ENCODE assay signal across 25 mouse cellular contexts in the genomic region with DNA sequence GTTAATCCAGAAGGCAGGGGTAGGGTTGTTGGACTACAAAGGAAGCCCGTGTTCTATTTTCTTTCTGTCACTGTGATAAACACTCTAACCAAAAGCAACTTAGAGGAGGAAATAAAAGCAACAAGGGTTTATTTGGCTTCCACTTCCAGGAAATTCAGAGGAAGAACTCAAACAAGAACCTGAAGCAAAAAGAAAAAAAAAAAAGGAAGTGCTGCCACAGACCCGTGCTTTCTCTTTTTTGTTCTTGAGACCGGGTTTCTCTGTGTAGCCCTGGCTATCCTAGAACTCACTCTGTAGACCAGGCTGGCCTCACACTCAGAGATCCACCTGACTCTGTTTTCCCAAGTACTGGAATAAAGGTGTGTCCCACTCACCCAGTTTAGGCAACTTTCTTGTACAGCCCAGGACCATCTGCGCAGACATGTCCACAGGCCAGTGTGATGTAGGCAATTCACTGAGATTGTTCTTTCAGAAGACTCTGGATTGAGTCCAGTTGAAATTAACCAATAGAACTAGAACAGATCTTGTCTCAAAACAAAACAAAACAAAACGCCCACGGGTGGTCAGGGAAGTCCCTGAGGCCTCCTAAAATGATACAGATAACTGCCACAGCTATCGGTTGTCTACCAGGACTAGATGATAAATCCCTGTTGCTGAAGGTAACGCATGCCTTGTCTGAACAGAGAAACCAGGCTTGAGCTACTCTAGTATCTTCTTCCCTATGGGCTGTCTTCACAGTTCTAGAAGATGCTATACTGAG. TPM values are rescaled to one million over a fixed set of nuclear protein-coding genes. Genes with fewer than 3 reads are reported as not detected.
DNase-seq lines count a peak whose midpoint lies in the region; ATAC-seq and TF ChIP-seq lines count a peak whose summit lies in the region.
"Had no signal": no experiment of that assay in that cellular context is flagged by ENCODE, and none has a peak within 500 bp of the region (broad histone marks: within the 10 kb centered on the region; RNA-seq: fewer than 3 reads in every experiment).

No protein-coding gene starts in this region.

- H3K79me2 ChIP-seq in liver, adult 2 months (ENCODE audit: control insufficient read depth, insufficient read depth, low read length), result peaks cover 3% of the 10 kb centered on the region; the same call in 1 of the 2 replicates

- no peak for TF ChIP-seq POLR2A in liver, adult 2 months (IDR thresholded peaks at IDR 0.05; ENCODE audit: extremely low read depth, insufficient read depth, low read length)

- peaks cover 54% of the 10 kb centered on the region for H3K4me1 ChIP-seq in liver, adult 2 months (ENCODE audit: control insufficient read depth, insufficient read depth, low read length)
- peaks cover 21% of the 10 kb centered on the region for H3K4me1 ChIP-seq in liver, embryonic 12.5 days
- H3K4me1 ChIP-seq in G1E (ENCODE audit: insufficient read depth, low read depth, low read length), result peaks cover 12% of the 10 kb centered on the region
- H3K4me1 ChIP-seq: embryonic facial prominence, embryonic 10.5 days; forebrain, embryonic 15.5 days; hindbrain, embryonic 13.5 days; limb, embryonic 12.5 days; lung, embryonic 15.5 days had no signal

- WGBS in liver, adult 2 months, result 39% methylated on average over 8 of the region's 8 CpGs
- 35% methylated on average over 8 of the region's 8 CpGs for WGBS in liver, embryonic 12.5 days (ENCODE audit: insufficient replicate concordance)

- peaks cover 51% of the 10 kb centered on the region for H3K36me3 ChIP-seq in liver, adult 2 months (ENCODE audit: control insufficient read depth, insufficient read depth, low read length)
- H3K36me3 ChIP-seq in liver, embryonic 12.5 days, result no peaks in the 10 kb centered on the region
- no peaks in the 10 kb centered on the region for H3K36me3 ChIP-seq in G1E (replicated peaks)
- H3K36me3 ChIP-seq: embryonic facial prominence, embryonic 10.5 days; forebrain, embryonic 15.5 days; hindbrain, embryonic 13.5 days; limb, embryonic 12.5 days; lung, embryonic 15.5 days had no signal

- no peak overlapping the region for H3K4me2 ChIP-seq in liver, embryonic 12.5 days
- H3K4me2 ChIP-seq: forebrain, embryonic 15.5 days; hindbrain, embryonic 13.5 days; limb, embryonic 12.5 days; lung, embryonic 15.5 days; midbrain, embryonic 11.5 days had no signal

- no peak for ATAC-seq in liver, embryonic 12.5 days
- peak; percentile 8; the same call in 1 of the 2 replicates for ATAC-seq in G1E (ENCODE audit: extremely low read depth, insufficient number of reproducible peaks, low FRiP score, poor library complexity, severe bottlenecking)
- ATAC-seq: forebrain, embryonic 15.5 days; Patski had no signal

- DNase-seq in liver, adult 2 months (ENCODE audit: extremely low read depth, low read depth, low spot score), result peak; percentile 52
- DNase-seq in G1E (ENCODE audit: low spot score), result no peak
- peak; percentile 69 for DNase-seq in induced T-regulatory cell, adult 2 months (ENCODE audit: low read depth)
- no peak for DNase-seq in kidney, postnatal 36 days
- no peak for DNase-seq in left cerebral cortex, adult 11 months (ENCODE audit: low spot score)
- DNase-seq in lung, postnatal 4 days, result no peak
- DNase-seq: adrenal gland, postnatal 10 days; cerebellum, adult 2 months; gastrocnemius, postnatal 10 days; heart, adult 18-20 months; kidney, adult 2 months; right cerebral cortex, adult 18-20 months; right cerebral cortex, postnatal 4 days; thymus, adult 2 months had no signal

- no peak for TF ChIP-seq CTCF in liver, adult 2 months (IDR thresholded peaks at IDR 0.05; ENCODE audit: low read depth, low read length)
- no peak for TF ChIP-seq CTCF in G1E (IDR thresholded peaks at IDR 0.05; ENCODE audit: low read depth, low read length)

- H3K9ac ChIP-seq in liver, adult 2 months (ENCODE audit: low read depth, low read length), result 0 out of 2 replicates have a peak overlapping the region, but pooled peaks have one; percentile 6
- no peak overlapping the region for H3K9ac ChIP-seq in liver, embryonic 12.5 days
- H3K9ac ChIP-seq: forebrain, embryonic 15.5 days; hindbrain, embryonic 13.5 days; limb, embryonic 12.5 days; liver, embryonic 14.5 days; lung, embryonic 15.5 days had no signal

- H3K4me3 ChIP-seq in liver, adult 2 months (ENCODE audit: insufficient read depth, low read depth, low read length), result no peak overlapping the region
- H3K4me3 ChIP-seq in liver, embryonic 12.5 days, result no peak overlapping the region
- no peak overlapping the region for H3K4me3 ChIP-seq in G1E (ENCODE audit: low read depth, low read length)
- H3K4me3 ChIP-seq: embryonic facial prominence, embryonic 10.5 days; forebrain, embryonic 15.5 days; hindbrain, embryonic 13.5 days; limb, embryonic 12.5 days; lung, embryonic 15.5 days had no signal

- no peaks in the 10 kb centered on the region for H3K27me3 ChIP-seq in liver, adult 2 months (ENCODE audit: control insufficient read depth, insufficient read depth, low read length)
- H3K27me3 ChIP-seq in liver, embryonic 12.5 days (replicated peaks), result no peaks in the 10 kb centered on the region
- H3K27me3 ChIP-seq in G1E (ENCODE audit: insufficient read depth, low read length), result peaks cover 18% of the 10 kb centered on the region; the same call in 1 of the 2 replicates
- H3K27me3 ChIP-seq: forebrain, embryonic 15.5 days; hindbrain, embryonic 13.5 days; limb, embryonic 12.5 days; lung, embryonic 15.5 days had no signal

- no peaks in the 10 kb centered on the region for H3K9me3 ChIP-seq in liver, embryonic 12.5 days (replicated peaks)
- H3K9me3 ChIP-seq in G1E (replicated peaks), result no peaks in the 10 kb centered on the region
- H3K9me3 ChIP-seq: embryonic facial prominence, embryonic 10.5 days; forebrain, embryonic 15.5 days; hindbrain, embryonic 13.5 days; limb, embryonic 12.5 days; lung, embryonic 15.5 days had no signal

- H3K27ac ChIP-seq in liver, adult 2 months (replicated peaks; ENCODE audit: insufficient read depth, low read depth, low read length), result peak overlapping the region; percentile 74
- no peak overlapping the region for H3K27ac ChIP-seq in liver, embryonic 12.5 days
- H3K27ac ChIP-seq: embryonic facial prominence, embryonic 10.5 days; forebrain, embryonic 15.5 days; hindbrain, embryonic 13.5 days; kidney, postnatal 0 days; limb, embryonic 12.5 days; liver, embryonic 14.5 days; lung, embryonic 15.5 days; macrophage had no signal

RNA-seq across cellular contexts. Expression of a gene that starts 15.8 kb away (rescaled TPM):
- total RNA-seq in liver, adult 2 months (2014; rRNA removed), result 252 and 306 TPM in 2 replicates
- 212 and 246 TPM in 2 replicates for polyA plus RNA-seq in liver, adult 2 months (2012; rRNA removed)
- 30.2 TPM in 2 replicates for polyA plus RNA-seq in liver, embryonic 12.5 days (2016; fragmentation: Nextera tagmentation; extraction: Ambion mirVana)
- 91.1 and 97.8 TPM in 2 replicates for total RNA-seq in G1E (2014; fragmentation: Nextera tagmentation)
- 128 and 129 TPM in 2 replicates for total RNA-seq in G1E (2017)
- 28.2 and 28.5 TPM in 2 replicates for polyA plus RNA-seq in G1E (2012)

Comparison
In these comparisons a context has a peak if more than half of its experiments do, and no peak if none do; other contexts are left out.
1. DNase-seq: peak in liver, adult 2 months (single experiment) and induced T-regulatory cell, adult 2 months (single experiment); none in G1E (single experiment), kidney, postnatal 36 days (0 of 2), left cerebral cortex, adult 11 months (single experiment) and lung, postnatal 4 days (0 of 2).